Mouse (Mus musculus) lung, postnatal 10 days (tissue): ENCODE results near the gene Glb1l2.
A peak's percentile ranks its signal among the peaks of the same experiment; 100 is the strongest.

Experiments
- DNase-seq: peaks from one replicate; pipeline ENCODE4 v3.0.0; 2021

Gene Glb1l2

GRCm38 (mm10) chr9:26728556-26728955 lies 77.7 kb downstream of the Glb1l2 start:
- DNase-seq: no peak

GRCm38 (mm10) chr9:26727445-26727844 lies 78.8 kb downstream of the Glb1l2 start:
- peak; percentile 23 for DNase-seq

GRCm38 (mm10) chr9:26725709-26726108 lies 80.6 kb downstream of the Glb1l2 start:
- no peak for DNase-seq

GRCm38 (mm10) chr9:26721771-26722170 lies 84.5 kb downstream of the Glb1l2 start:
- DNase-seq: no peak

GRCm38 (mm10) chr9:26718388-26718787 lies 87.9 kb downstream of the Glb1l2 start:
- DNase-seq: no peak
